Mouse (Mus musculus) spleen, adult 2 months (tissue): ENCODE measurements at regions not wholly inside any gene's neighbourhood (a gene's known extent, or its start where the extent isn't known, plus 50 kb on each side); places are given as distances from the start of the nearest gene placed in this dataset.

ENCODE experiments used
- DNase-seq, 2 experiments: peaks; one replicate each; pipeline versions ENCODE4 v3.0.0 to v3.0.0-alpha.2; 2012 to 2021; ENCODE audit warnings: low spot score in 2 of 2, low read depth in 1 of 2
- H3K27ac ChIP-seq: fragments of 200-500 bp; 2 replicates; pipeline ENCODE4 v1.5.1; 2012; ENCODE audit warnings: low read length, inconsistent platforms; ENCODE audit not compliant: insufficient read depth
- H3K27me3 ChIP-seq: fragments of 200-500 bp; 2 replicates; pipeline ENCODE4 v1.6.1; 2012; ENCODE audit warnings: mild to moderate bottlenecking, moderate library complexity, low read length, inconsistent platforms; ENCODE audit not compliant: control insufficient read depth, insufficient read depth
- H3K36me3 ChIP-seq: fragments of 200-500 bp; 2 replicates; pipeline ENCODE4 v1.6.1; 2012; ENCODE audit warnings: mild to moderate bottlenecking, low read length, inconsistent platforms; ENCODE audit not compliant: control insufficient read depth, insufficient read depth
- H3K4me1 ChIP-seq: fragments of 200-500 bp; 2 replicates; pipeline ENCODE4 v1.6.1; 2011; ENCODE audit warnings: inconsistent platforms; ENCODE audit not compliant: control insufficient read depth, insufficient read depth, insufficient read length
- H3K4me3 ChIP-seq: fragments of 200-500 bp; 2 replicates; pipeline ENCODE4 v1.5.1; 2011; ENCODE audit warnings: mild to moderate bottlenecking, inconsistent platforms; ENCODE audit not compliant: insufficient read depth, insufficient read length; ENCODE audit errors: extremely low read depth
- CTCF ChIP-seq: fragments of 200-500 bp; IDR thresholded peaks from 2 replicates; pipeline ENCODE4 v1.5.1; 2011; ENCODE audit warnings: mild to moderate bottlenecking, inconsistent platforms; ENCODE audit not compliant: insufficient read depth, insufficient read length, insufficient replicate concordance; ENCODE audit errors: extremely low read depth
- POLR2A ChIP-seq: fragments of 200-500 bp; IDR thresholded peaks from 2 replicates; pipeline ENCODE4 v1.6.1; 2011; ENCODE audit warnings: low read depth, low read length, inconsistent platforms
- WGBS: fragments of 180-500 bp; shearing (Covaris S2); methylation state at CpG from one replicate; pipeline ENCODE4 v1.1.7; 2018; 5-methylcytosine and 5-hydroxymethylcytosine counted together

- no peaks in the 10 kb centered on the region for H3K4me1 ChIP-seq
Observed at GRCm38 (mm10) chr13:107306232-107306631, 284.3 kb upstream of the Kif2a start.

GRCm38 (mm10) chr13:107305738-107306137, 283.8 kb upstream of the Kif2a start:
- 31% methylated on average over 1 of the region's 1 CpGs for WGBS
- Histone ChIP-seq H3K36me3 (no peaks in the 10 kb centered on the region), H3K4me3 (no peak overlapping the region), H3K27ac (no peak overlapping the region), H3K27me3 (no peaks in the 10 kb centered on the region), H3K4me1 (no peaks in the 10 kb centered on the region)
- TF ChIP-seq CTCF (no peak), POLR2A (no peak)
- DNase-seq = no peak

More at GRCm38 (mm10) chr13:107306232-107306631, 284.3 kb upstream of the Kif2a start:
- no peak for DNase-seq
- TF ChIP-seq POLR2A = no peak
- TF ChIP-seq CTCF = no peak
- Histone ChIP-seq H3K27ac (no peak overlapping the region), H3K4me3 (no peak overlapping the region), H3K36me3 (no peaks in the 10 kb centered on the region), H3K27me3 (no peaks in the 10 kb centered on the region)
- 87% methylated on average over 1 of the region's 1 CpGs for WGBS

GRCm38 (mm10) chr13:107303878-107304277, 282.0 kb upstream of the Kif2a start:
- no peaks in the 10 kb centered on the region for H3K36me3 ChIP-seq
- TF ChIP-seq CTCF (no peak), POLR2A (no peak)
- no peaks in the 10 kb centered on the region for H3K4me1 ChIP-seq
- no peak for DNase-seq
- no peaks in the 10 kb centered on the region for H3K27me3 ChIP-seq
- WGBS = 81% methylated on average over 7 of the region's 7 CpGs
- H3K4me3 ChIP-seq = no peak overlapping the region
- H3K27ac ChIP-seq = no peak overlapping the region

GRCm38 (mm10) chr13:107303322-107303721, 281.4 kb upstream of the Kif2a start:
- no peak for DNase-seq
- Histone ChIP-seq H3K4me3 (no peak overlapping the region), H3K36me3 (no peaks in the 10 kb centered on the region), H3K27me3 (no peaks in the 10 kb centered on the region), H3K4me1 (no peaks in the 10 kb centered on the region), H3K27ac (no peak overlapping the region)
- 82% methylated on average over 5 of the region's 5 CpGs for WGBS
- TF ChIP-seq POLR2A (no peak), CTCF (no peak)

GRCm38 (mm10) chr13:107300792-107301191, 278.9 kb upstream of the Kif2a start:
- H3K27ac ChIP-seq = no peak overlapping the region
- TF ChIP-seq CTCF (no peak), POLR2A (no peak)
- no peak overlapping the region for H3K4me3 ChIP-seq
- H3K36me3 ChIP-seq = no peaks in the 10 kb centered on the region
- no peaks in the 10 kb centered on the region for H3K4me1 ChIP-seq
- WGBS = 60% methylated on average over 2 of the region's 2 CpGs
- DNase-seq = no peak
- H3K27me3 ChIP-seq = no peaks in the 10 kb centered on the region

GRCm38 (mm10) chr13:107264581-107264980, 242.7 kb upstream of the Kif2a start:
- H3K27me3 ChIP-seq = no peaks in the 10 kb centered on the region
- DNase-seq = no peak
- no peaks in the 10 kb centered on the region for H3K4me1 ChIP-seq
- H3K4me3 ChIP-seq = no peak overlapping the region
- H3K36me3 ChIP-seq = no peaks in the 10 kb centered on the region
- H3K27ac ChIP-seq = no peak overlapping the region
- 86% methylated on average over 6 of the region's 6 CpGs for WGBS
- no peak for TF ChIP-seq CTCF
- no peak for TF ChIP-seq POLR2A

- no peak for DNase-seq
Observed at GRCm38 (mm10) chr13:107261479-107262050, 239.6 kb upstream of the Kif2a start.

More at GRCm38 (mm10) chr13:107261479-107262050, 239.6 kb upstream of the Kif2a start:
- no peaks in the 10 kb centered on the region for H3K4me1 ChIP-seq
- WGBS = 67% methylated on average over 6 of the region's 6 CpGs
- no peak overlapping the region for H3K4me3 ChIP-seq
- no peak for TF ChIP-seq POLR2A
- no peak for TF ChIP-seq CTCF
- H3K36me3 ChIP-seq = no peaks in the 10 kb centered on the region
- H3K27ac ChIP-seq = no peak overlapping the region
- no peaks in the 10 kb centered on the region for H3K27me3 ChIP-seq
